Mouse (Mus musculus) cerebellum, postnatal 10 days (tissue): ENCODE measurements around the gene Ikzf1.

Experiments used
- DNase-seq, 2 experiments: peaks; one replicate each; pipeline ENCODE4 v3.0.0; 2021; ENCODE audit warnings: mixed read lengths in 2 of 2

The Ikzf1 gene

GRCm38 (mm10) chr11:11725252-11725875 is 40.6 kb downstream of the Ikzf1 start:
- no peak for DNase-seq

- DNase-seq: no peak
Measured at GRCm38 (mm10) chr11:11725876-11726525, 41.2 kb downstream of the Ikzf1 start.

GRCm38 (mm10) chr11:11726807-11727276 is 42.0 kb downstream of the Ikzf1 start:
- no peak for DNase-seq

GRCm38 (mm10) chr11:11727936-11728556 is 43.2 kb downstream of the Ikzf1 start:
- no peak for DNase-seq

- DNase-seq: no peak
Measured at GRCm38 (mm10) chr11:11729216-11729615, 44.4 kb downstream of the Ikzf1 start.

GRCm38 (mm10) chr11:11730062-11730461 is 45.3 kb downstream of the Ikzf1 start:
- DNase-seq: no peak

- DNase-seq: no peak
Measured at GRCm38 (mm10) chr11:11731727-11732126, 46.9 kb downstream of the Ikzf1 start.

- DNase-seq: no peak
Measured at GRCm38 (mm10) chr11:11732972-11733770, 48.4 kb downstream of the Ikzf1 start.

GRCm38 (mm10) chr11:11735155-11735554 is 50.4 kb downstream of the Ikzf1 start:
- DNase-seq: no peak

- no peak for DNase-seq
Measured at GRCm38 (mm10) chr11:11736948-11737347, 52.1 kb downstream of the Ikzf1 start.

- no peak for DNase-seq
Measured at GRCm38 (mm10) chr11:11737562-11737961, 52.8 kb downstream of the Ikzf1 start.

- DNase-seq: no peak
Measured at GRCm38 (mm10) chr11:11739054-11739453, 54.3 kb downstream of the Ikzf1 start.

GRCm38 (mm10) chr11:11740603-11741002 is 55.8 kb downstream of the Ikzf1 start:
- DNase-seq: no peak

- no peak for DNase-seq
Measured at GRCm38 (mm10) chr11:11741574-11741973, 56.8 kb downstream of the Ikzf1 start.

- peak; percentile 26 to 29 for DNase-seq
Measured at GRCm38 (mm10) chr11:11742626-11743025, 57.8 kb downstream of the Ikzf1 start.

GRCm38 (mm10) chr11:11744222-11744621 is 59.4 kb downstream of the Ikzf1 start:
- no peak for DNase-seq

- DNase-seq: no peak
Measured at GRCm38 (mm10) chr11:11751091-11751490, 66.3 kb downstream of the Ikzf1 start.

GRCm38 (mm10) chr11:11752859-11753258 is 68.1 kb downstream of the Ikzf1 start:
- no peak for DNase-seq

GRCm38 (mm10) chr11:11758121-11758520 is 73.3 kb downstream of the Ikzf1 start:
- peak in 1 of 2 experiments; percentile 10 for DNase-seq

GRCm38 (mm10) chr11:11758883-11759282 is 74.1 kb downstream of the Ikzf1 start:
- no peak for DNase-seq

- DNase-seq: no peak
Measured at GRCm38 (mm10) chr11:11763211-11763666, 78.4 kb downstream of the Ikzf1 start.

- no peak for DNase-seq
Measured at GRCm38 (mm10) chr11:11765414-11765813, 80.6 kb downstream of the Ikzf1 start.

- no peak for DNase-seq
Measured at GRCm38 (mm10) chr11:11766105-11766504, 81.3 kb downstream of the Ikzf1 start.
